Mouse (Mus musculus) liver, embryonic 14.5 days (tissue): ENCODE measurements around the gene Lin7a. TPM values are rescaled to one million over a fixed set of nuclear protein-coding genes. Genes with fewer than 3 reads are reported as not detected.

Experiments used
- ATAC-seq: fragments of 200-750 bp; cut with Nextera tagmentation; 2 replicates; pipeline ENCODE4 v1.8.0; 2017; ENCODE audit warnings: moderate number of reproducible peaks, mild to moderate bottlenecking, moderate library complexity; ENCODE audit not compliant: insufficient read depth
- DNase-seq, 3 experiments: peaks; one replicate each; pipeline ENCODE4 v3.0.0-alpha.2; 2012 to 2013; ENCODE audit warnings: low read depth in 3 of 3, low spot score in 3 of 3
- H3K27ac ChIP-seq: fragments of 300-500 bp; sonication (generic); 2 replicates; pipeline ENCODE4 v1.5.1; 2014; ENCODE audit warnings: moderate library complexity, mild to moderate bottlenecking, control low read depth, inconsistent platforms
- H3K27me3 ChIP-seq: fragments of 300-500 bp; sonication (generic); 2 replicates; pipeline ENCODE4 v1.6.1; 2014; ENCODE audit warnings: mild to moderate bottlenecking, low read length, moderate library complexity; ENCODE audit not compliant: control insufficient read depth, insufficient read depth
- H3K36me3 ChIP-seq: fragments of 300-500 bp; sonication (generic); replicated peaks from 2 replicates; pipeline ENCODE4 v1.6.1; 2014; ENCODE audit warnings: low read depth; ENCODE audit not compliant: control insufficient read depth, insufficient read depth
- H3K4me1 ChIP-seq, 2 experiments: fragments of 200-500 bp in 1 of 2; fragments of 300-500 bp in 1 of 2; sonication (generic) in 1 of 2; replicated peaks; 2 replicates each; pipeline ENCODE4 v1.6.1; 2012 to 2014; ENCODE audit warnings: antibody characterized with exemption in 1 of 2, inconsistent platforms in 1 of 2, low read length in 1 of 2; ENCODE audit not compliant: control insufficient read depth in 2 of 2, insufficient read depth in 2 of 2
- H3K4me2 ChIP-seq: fragments of 300-500 bp; sonication (generic); 2 replicates; pipeline ENCODE4 v1.6.1; 2014; ENCODE audit warnings: low read depth, mild to moderate bottlenecking, control low read depth, moderate library complexity
- H3K4me3 ChIP-seq, 2 experiments: fragments of 200-500 bp in 1 of 2; fragments of 300-500 bp in 1 of 2; sonication (generic) in 1 of 2; 2 replicates each; pipeline ENCODE4 v1.5.1; 2012 to 2014; ENCODE audit warnings: low read depth in 2 of 2, low read length in 2 of 2, mild to moderate bottlenecking in 2 of 2, control low read depth in 1 of 2, inconsistent platforms in 1 of 2, moderate library complexity in 1 of 2; ENCODE audit not compliant: insufficient read depth in 1 of 2
- H3K9ac ChIP-seq: fragments of 300-500 bp; sonication (generic); replicated peaks from 2 replicates; pipeline ENCODE4 v1.6.1; 2014; ENCODE audit warnings: mild to moderate bottlenecking, control low read depth, moderate library complexity
- H3K9me3 ChIP-seq: fragments of 300-500 bp; sonication (generic); 2 replicates; pipeline ENCODE4 v1.6.1; 2016; ENCODE audit warnings: low read length, mixed read lengths; ENCODE audit not compliant: control insufficient read depth
- CTCF ChIP-seq: IDR thresholded peaks from 2 replicates; pipeline ENCODE4 v1.5.1; 2016; ENCODE audit warnings: antibody characterized with exemption, low read depth, control low read depth
- EP300 ChIP-seq: IDR thresholded peaks from 2 replicates; pipeline ENCODE4 v1.6.1; 2016; ENCODE audit warnings: antibody characterized with exemption, low read depth
- WGBS: fragments of 180-500 bp; shearing (Covaris S2); extraction: QIAGEN DNeasy Blood & Tissue Kit; methylation state at CpG from one replicate; pipeline ENCODE4 v1.1.7; 2014; ENCODE audit not compliant: insufficient replicate concordance; 5-methylcytosine and 5-hydroxymethylcytosine counted together
- polyA plus RNA-seq, 2 experiments: library from polyadenylated mRNA; depleted of rRNA in 1 of 2; stranded (reverse) in 1 of 2; unstranded in 1 of 2; fragments of >200 nt; fragmentation: Nextera tagmentation in 1 of 2; extraction: Ambion mirVana in 1 of 2; gene quantifications; 2 replicates each; pipeline versions ENCODE4 v1.2.1 to v1.2.3; 2012 to 2014

Lin7a gene
- polyA plus RNA-seq, 2 experiments: 0.39 to 0.88 TPM

- H3K36me3 ChIP-seq: no peaks in the 10 kb centered on the region
- WGBS: 68% methylated on average over 4 of the region's 4 CpGs
- DNase-seq (no peak), ATAC-seq (no peak)
- TF ChIP-seq EP300 (no peak), CTCF (no peak)
- H3K4me3 ChIP-seq: no peak overlapping the region
- no peak overlapping the region for H3K4me2 ChIP-seq
- H3K27me3 ChIP-seq: no peaks in the 10 kb centered on the region
- H3K9me3 ChIP-seq: no peaks in the 10 kb centered on the region
- H3K9ac ChIP-seq: no peak overlapping the region
- H3K4me1 ChIP-seq: no peaks in the 10 kb centered on the region
- no peak overlapping the region for H3K27ac ChIP-seq
These were observed 26.6 kb upstream of the Lin7a start for GRCm38 (mm10) chr10:107244691-107245530.

DNA sequence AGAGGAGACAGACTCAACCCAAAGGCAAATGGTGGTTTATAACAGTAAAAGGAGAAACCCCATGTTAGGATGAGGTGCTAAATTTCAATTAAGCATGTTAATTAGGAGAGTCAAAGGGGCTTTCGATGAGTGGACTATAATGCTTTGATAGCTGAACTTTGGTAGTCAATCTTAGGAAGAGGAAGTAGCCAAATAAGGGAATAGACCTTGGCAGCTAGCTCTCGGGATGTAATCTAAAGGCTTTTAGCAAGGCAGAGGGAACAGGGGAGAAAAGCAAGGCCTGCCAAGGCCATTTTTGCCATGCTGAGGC lies 26.0 kb upstream of the Lin7a start:
- Histone ChIP-seq H3K4me1 (no peaks in the 10 kb centered on the region), H3K27me3 (no peaks in the 10 kb centered on the region), H3K9ac (no peak overlapping the region), H3K36me3 (no peaks in the 10 kb centered on the region), H3K4me3 (no peak overlapping the region), H3K4me2 (no peak overlapping the region), H3K9me3 (no peaks in the 10 kb centered on the region), H3K27ac (no peak overlapping the region)
- TF ChIP-seq EP300 (no peak), CTCF (no peak)
- no peak for DNase-seq
- no peak for ATAC-seq
- 29% methylated on average over 2 of the region's 2 CpGs for WGBS

DNA sequence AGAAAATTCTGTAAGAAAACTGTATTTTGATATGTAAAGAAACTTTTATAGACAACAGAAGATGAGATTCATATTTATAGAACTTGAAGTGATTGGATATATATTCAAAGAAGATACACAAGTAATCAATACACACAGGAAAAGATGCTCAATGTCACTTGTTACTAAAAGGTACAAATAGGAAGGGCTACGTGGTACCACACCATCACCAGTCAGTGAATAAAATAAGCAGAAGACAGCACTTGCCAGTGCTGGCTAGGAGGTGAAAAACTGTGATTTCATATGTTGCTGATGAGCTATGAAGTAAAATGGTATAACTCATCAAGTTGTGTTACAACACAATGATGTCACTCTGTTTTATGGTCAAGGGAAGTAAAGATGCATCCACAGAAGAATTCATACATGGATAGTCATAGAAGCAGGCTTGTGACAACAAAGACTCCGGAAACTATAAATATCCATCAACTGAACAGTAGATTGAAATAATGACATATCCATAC lies 25.5 kb upstream of the Lin7a start:
- no peak for ATAC-seq
- WGBS: 67% methylated on average over 2 of the region's 2 CpGs

GRCm38 (mm10) chr10:107247001-107247670 lies 24.4 kb upstream of the Lin7a start:
- H3K36me3 ChIP-seq: no peaks in the 10 kb centered on the region
- no peaks in the 10 kb centered on the region for H3K27me3 ChIP-seq
- ATAC-seq (no peak), DNase-seq (no peak)
- H3K9ac ChIP-seq: no peak overlapping the region
- no peaks in the 10 kb centered on the region for H3K9me3 ChIP-seq
- no peak overlapping the region for H3K4me3 ChIP-seq
- 62% methylated on average over 6 of the region's 6 CpGs for WGBS
- H3K4me1 ChIP-seq: no peaks in the 10 kb centered on the region
- no peak for TF ChIP-seq CTCF
- TF ChIP-seq EP300: no peak
- no peak overlapping the region for H3K4me2 ChIP-seq
- H3K27ac ChIP-seq: no peak overlapping the region

More for the DNA sequence above, 25.5 kb upstream of the Lin7a start:
- Histone ChIP-seq H3K36me3 (no peaks in the 10 kb centered on the region), H3K4me1 (no peaks in the 10 kb centered on the region), H3K27ac (no peak overlapping the region), H3K27me3 (no peaks in the 10 kb centered on the region), H3K9me3 (no peaks in the 10 kb centered on the region), H3K9ac (no peak overlapping the region), H3K4me2 (no peak overlapping the region), H3K4me3 (no peak overlapping the region)
- TF ChIP-seq CTCF (no peak), EP300 (no peak)
- no peak for DNase-seq

GRCm38 (mm10) chr10:107248481-107248880 lies 23.0 kb upstream of the Lin7a start:
- no peak overlapping the region for H3K27ac ChIP-seq
- no peaks in the 10 kb centered on the region for H3K9me3 ChIP-seq

More at GRCm38 (mm10) chr10:107248481-107248880, 23.0 kb upstream of the Lin7a start:
- Histone ChIP-seq H3K4me3 (no peak overlapping the region), H3K36me3 (no peaks in the 10 kb centered on the region), H3K9ac (no peak overlapping the region), H3K27me3 (no peaks in the 10 kb centered on the region), H3K4me2 (no peak overlapping the region), H3K4me1 (no peaks in the 10 kb centered on the region)
- ATAC-seq (no peak), DNase-seq (no peak)
- 73% methylated on average over 8 of the region's 8 CpGs for WGBS
- TF ChIP-seq CTCF (no peak), EP300 (no peak)
